Mouse (Mus musculus) kidney, embryonic 15.5 days (tissue): ENCODE results near the gene Ankrd27. TPM values are rescaled to one million over a fixed set of nuclear protein-coding genes. Genes with fewer than 3 reads are reported as not detected.
A peak's percentile ranks its signal among the peaks of the same experiment; 100 is the strongest.
"Not testable (repeated sequence)": the region's sequence is repeated elsewhere in the genome, so short reads cannot be mapped to it uniquely, and the experiment has no call there.

ENCODE experiments used
- ATAC-seq: fragments of 200-750 bp; cut with Nextera tagmentation; replicated peaks from 2 replicates; pipeline ENCODE4 v1.8.0; 2017; ENCODE audit warnings: moderate TSS enrichment; ENCODE audit not compliant: low FRiP score
- H3K27ac ChIP-seq: fragments of 300-500 bp; sonication (generic); 2 replicates; pipeline ENCODE4 v1.5.1; 2015; ENCODE audit warnings: mild to moderate bottlenecking, inconsistent platforms
- H3K27me3 ChIP-seq: fragments of 300-500 bp; sonication (generic); 2 replicates; pipeline ENCODE4 v1.6.1; 2015; ENCODE audit warnings: inconsistent platforms
- H3K36me3 ChIP-seq: fragments of 300-500 bp; sonication (generic); 2 replicates; pipeline ENCODE4 v1.6.1; 2015; ENCODE audit warnings: inconsistent platforms
- H3K4me1 ChIP-seq: fragments of 300-500 bp; sonication (generic); 2 replicates; pipeline ENCODE4 v1.6.1; 2015; ENCODE audit warnings: inconsistent platforms
- H3K4me2 ChIP-seq: fragments of 300-500 bp; sonication (generic); 2 replicates; pipeline ENCODE4 v1.6.1; 2015; ENCODE audit warnings: moderate library complexity, mild to moderate bottlenecking, inconsistent platforms
- H3K4me3 ChIP-seq: fragments of 300-500 bp; sonication (generic); replicated peaks from 2 replicates; pipeline ENCODE4 v1.5.1; 2015; ENCODE audit warnings: mild to moderate bottlenecking, inconsistent platforms
- H3K9ac ChIP-seq: fragments of 300-500 bp; sonication (generic); 2 replicates; pipeline ENCODE4 v1.6.1; 2015; ENCODE audit warnings: mild to moderate bottlenecking, inconsistent platforms
- H3K9me3 ChIP-seq: fragments of 300-500 bp; sonication (generic); replicated peaks from 2 replicates; pipeline ENCODE4 v1.6.1; 2016; ENCODE audit warnings: inconsistent platforms
- WGBS: fragments of 180-500 bp; shearing (Covaris S2); methylation state at CpG from one replicate; pipeline ENCODE4 v1.1.7; 2015; ENCODE audit warnings: mixed read lengths; 5-methylcytosine and 5-hydroxymethylcytosine counted together
- polyA plus RNA-seq: library from polyadenylated mRNA; unstranded; fragments of >200 nt; fragmentation: Nextera tagmentation; extraction: Ambion mirVana; gene quantifications from 2 replicates; pipeline ENCODE4 v1.2.1, GENCODE M21; 2015

Gene Ankrd27
- polyA plus RNA-seq, 1 experiment from 2014 or later: 34.3 TPM

DNA sequence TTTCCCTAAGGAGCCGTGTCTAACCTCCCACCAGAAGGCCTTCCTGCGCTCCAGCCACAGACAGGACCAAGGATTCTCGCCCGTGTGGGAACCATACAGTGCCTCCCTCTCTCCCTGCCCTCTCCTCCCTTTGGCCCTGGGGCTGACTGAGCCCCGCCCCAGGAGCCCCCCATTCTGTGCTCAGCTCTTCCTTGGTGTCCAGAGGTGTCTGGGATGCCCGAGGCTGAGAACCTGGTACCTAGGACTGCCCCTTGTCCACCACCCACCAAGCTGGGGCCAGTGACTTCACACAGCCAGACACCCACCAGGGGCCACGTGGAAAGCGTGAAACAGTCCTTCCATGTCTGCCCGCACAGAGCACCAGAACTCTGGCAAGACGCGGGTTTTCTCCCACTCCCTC lies 23.0 kb upstream of the Ankrd27 start:
- Histone ChIP-seq H3K9me3 (no peaks in the 10 kb centered on the region), H3K36me3 (no peaks in the 10 kb centered on the region), H3K4me3 (no peak overlapping the region), H3K27ac (no peak overlapping the region), H3K4me1 (no peaks in the 10 kb centered on the region), H3K9ac (no peak overlapping the region), H3K27me3 (no peaks in the 10 kb centered on the region), H3K4me2 (no peak overlapping the region)
- 72% methylated on average over 11 of the region's 11 CpGs for WGBS
- ATAC-seq: no peak

DNA sequence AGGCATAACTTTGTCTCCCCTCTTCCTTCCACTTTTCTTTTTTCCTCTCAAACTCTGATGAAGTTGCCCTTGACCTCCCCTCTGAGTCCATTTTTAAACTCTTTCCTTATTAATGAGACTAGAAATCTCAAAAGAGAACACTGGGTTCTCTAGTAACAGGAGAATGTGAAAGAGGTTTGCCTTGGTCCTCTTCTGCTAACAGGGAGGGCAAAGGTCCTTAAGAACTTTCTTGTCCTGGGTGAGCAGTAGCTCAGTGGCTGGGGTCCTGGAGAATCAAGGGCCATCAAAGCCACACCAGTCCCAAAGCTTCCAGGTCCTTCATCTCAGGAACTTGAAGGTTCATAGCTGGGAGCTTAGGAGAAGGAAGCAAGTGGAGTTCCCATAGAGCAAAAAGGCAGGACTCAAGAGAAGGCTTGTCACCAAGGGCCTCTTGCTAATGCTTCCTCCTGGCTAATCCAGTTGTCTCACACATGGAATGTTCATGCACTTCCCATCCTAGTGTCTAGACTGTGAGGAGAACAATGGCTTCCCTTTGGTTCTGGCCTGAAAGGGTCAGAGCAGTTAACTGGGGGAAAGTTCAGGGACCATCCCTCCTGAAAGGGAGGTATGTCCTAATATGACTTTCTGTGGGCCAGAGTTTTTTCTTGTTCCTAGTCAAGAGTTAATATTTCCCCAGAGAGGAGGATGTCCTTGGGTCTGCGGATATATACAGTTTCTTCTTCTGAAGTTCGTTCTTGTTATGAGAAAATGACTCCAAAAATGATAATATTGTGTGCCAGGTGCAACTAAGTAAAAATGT lies 21.8 kb upstream of the Ankrd27 start:
- ATAC-seq: no peak
- Histone ChIP-seq H3K4me1 (no peaks in the 10 kb centered on the region), H3K36me3 (no peaks in the 10 kb centered on the region), H3K27me3 (no peaks in the 10 kb centered on the region), H3K4me3 (no peak overlapping the region), H3K9ac (no peak overlapping the region), H3K4me2 (no peak overlapping the region), H3K9me3 (no peaks in the 10 kb centered on the region), H3K27ac (no peak overlapping the region)
- WGBS: 96% methylated on average over 2 of the region's 2 CpGs

DNA sequence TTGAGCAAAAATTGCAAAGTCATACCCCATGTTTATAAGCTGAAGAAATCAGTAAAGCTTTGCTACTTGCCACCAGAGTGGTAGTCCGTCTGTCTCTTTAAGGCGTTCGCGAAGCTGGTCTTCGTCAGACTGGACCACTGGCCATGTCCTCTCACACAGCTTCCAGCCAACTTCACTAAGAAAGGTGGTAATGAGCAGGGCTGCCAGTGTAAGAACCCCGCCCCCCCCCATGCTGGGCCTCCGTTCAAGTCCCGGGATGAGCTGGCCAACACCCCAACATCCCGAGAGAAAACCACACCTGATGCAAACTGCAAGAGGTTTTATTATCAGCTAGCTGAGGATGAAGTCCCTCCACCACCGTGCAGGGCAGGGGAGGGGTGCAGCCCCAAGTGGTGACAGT lies 21.2 kb upstream of the Ankrd27 start:
- not testable (repeated sequence) for H3K27ac ChIP-seq, H3K4me2 ChIP-seq, H3K4me1 ChIP-seq, H3K9me3 ChIP-seq, H3K36me3 ChIP-seq, H3K9ac ChIP-seq, H3K4me3 ChIP-seq, ATAC-seq, H3K27me3 ChIP-seq
- 84% methylated on average over 10 of the region's 10 CpGs for WGBS

DNA sequence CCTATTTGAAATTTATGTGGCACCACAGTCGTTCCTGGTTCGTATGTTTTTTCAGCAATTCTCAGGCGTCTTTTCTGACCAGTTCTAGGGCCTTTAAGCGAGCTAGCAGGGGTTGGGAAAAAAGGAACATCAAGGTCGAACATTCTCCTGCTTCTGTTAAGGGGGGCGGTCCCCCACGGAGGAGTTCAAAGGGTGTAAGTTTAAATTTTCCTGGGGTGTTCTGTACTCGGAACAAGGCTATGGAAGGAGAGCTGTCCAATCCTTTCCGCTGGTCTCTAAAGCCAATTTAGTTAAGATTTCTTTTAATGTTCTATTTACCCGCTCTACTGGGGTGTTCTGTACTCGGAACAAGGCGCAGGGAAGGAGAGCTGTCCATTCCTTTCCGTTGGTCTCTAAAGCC lies 20.1 kb upstream of the Ankrd27 start:
- not testable (repeated sequence) for H3K4me3 ChIP-seq, H3K27ac ChIP-seq, H3K27me3 ChIP-seq, H3K9me3 ChIP-seq, H3K9ac ChIP-seq, H3K4me1 ChIP-seq, H3K4me2 ChIP-seq, ATAC-seq, H3K36me3 ChIP-seq
- 66% methylated on average over 13 of the region's 13 CpGs for WGBS

DNA sequence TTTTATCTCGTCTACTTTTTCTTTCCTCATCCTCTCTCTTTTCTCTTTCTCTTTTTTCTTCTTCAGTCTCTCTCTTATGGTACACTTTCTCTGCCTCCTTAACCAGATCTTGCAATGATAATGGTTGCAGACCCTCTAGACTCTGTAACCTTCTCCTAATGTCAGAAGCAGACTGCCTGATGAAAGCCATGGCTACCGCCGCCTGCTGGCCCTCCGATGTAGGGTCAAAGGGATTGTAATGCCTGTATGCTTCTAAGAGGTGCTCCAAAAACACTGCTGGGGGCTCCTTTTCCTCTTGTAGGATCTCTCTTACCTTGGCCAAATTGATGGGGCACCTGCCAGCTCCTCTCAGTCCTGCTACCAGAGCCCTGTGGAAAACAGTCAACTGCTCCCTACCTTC lies 16.3 kb upstream of the Ankrd27 start:
- H3K9ac ChIP-seq, H3K36me3 ChIP-seq, ATAC-seq, H3K27me3 ChIP-seq, H3K4me3 ChIP-seq, H3K4me2 ChIP-seq, H3K9me3 ChIP-seq, H3K27ac ChIP-seq, H3K4me1 ChIP-seq: not testable (repeated sequence)
- WGBS: 89% methylated on average over 4 of the region's 4 CpGs

DNA sequence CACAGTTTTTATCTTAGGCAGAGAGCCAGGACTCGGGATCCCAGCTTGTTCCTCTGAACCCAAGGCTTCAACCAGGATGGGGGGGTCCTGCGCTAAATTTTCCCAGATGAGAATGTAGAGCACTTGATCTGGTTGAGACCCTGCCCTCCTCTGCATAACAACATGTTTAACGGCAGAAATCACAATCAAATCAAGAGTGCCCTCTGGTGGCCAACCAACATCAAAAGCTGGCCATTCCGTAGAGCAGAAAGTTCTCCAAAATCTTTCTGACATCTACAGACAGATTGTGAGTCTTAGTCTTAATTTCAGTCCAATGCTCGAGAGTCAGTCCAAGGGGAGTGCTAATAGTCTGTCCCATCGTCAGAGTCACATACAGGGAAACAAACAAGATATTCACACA lies 15.2 kb upstream of the Ankrd27 start:
- 31% methylated on average over 6 of the region's 6 CpGs for WGBS

DNA sequence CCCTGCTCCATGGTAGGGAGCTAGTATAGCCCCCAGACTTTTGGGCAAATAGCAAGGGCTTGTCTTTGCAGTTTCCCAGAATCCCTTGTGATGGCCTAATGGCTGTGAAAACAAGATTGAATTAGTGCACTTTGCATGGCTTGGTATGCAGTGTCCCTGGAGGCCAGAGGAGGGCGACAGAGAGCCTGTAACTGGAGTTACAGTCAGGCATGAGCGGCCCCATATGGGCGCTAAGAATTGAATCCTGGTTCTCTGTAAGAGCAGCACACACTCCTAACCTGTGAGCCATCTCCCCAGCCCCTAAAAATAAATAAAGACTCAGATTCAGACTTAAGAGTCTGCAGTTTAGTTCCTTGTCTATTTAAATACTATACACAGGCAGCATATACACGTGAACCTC lies 6.2 kb upstream of the Ankrd27 start:
- no peak overlapping the region for H3K9ac ChIP-seq
- no peak overlapping the region for H3K4me3 ChIP-seq
- no peak overlapping the region for H3K27ac ChIP-seq
- H3K4me2 ChIP-seq: no peak overlapping the region
- H3K27me3 ChIP-seq: peaks cover 59% of the 10 kb centered on the region
- ATAC-seq: no peak
- H3K36me3 ChIP-seq: no peaks in the 10 kb centered on the region
- H3K9me3 ChIP-seq: no peaks in the 10 kb centered on the region
- H3K4me1 ChIP-seq: peaks cover 10% of the 10 kb centered on the region
- WGBS: 38% methylated on average over 4 of the region's 4 CpGs

More for the DNA sequence above, 15.2 kb upstream of the Ankrd27 start:
- not testable (repeated sequence) for H3K4me2 ChIP-seq, H3K9me3 ChIP-seq, H3K27ac ChIP-seq, H3K4me1 ChIP-seq, H3K4me3 ChIP-seq, H3K27me3 ChIP-seq, ATAC-seq, H3K9ac ChIP-seq, H3K36me3 ChIP-seq

DNA sequence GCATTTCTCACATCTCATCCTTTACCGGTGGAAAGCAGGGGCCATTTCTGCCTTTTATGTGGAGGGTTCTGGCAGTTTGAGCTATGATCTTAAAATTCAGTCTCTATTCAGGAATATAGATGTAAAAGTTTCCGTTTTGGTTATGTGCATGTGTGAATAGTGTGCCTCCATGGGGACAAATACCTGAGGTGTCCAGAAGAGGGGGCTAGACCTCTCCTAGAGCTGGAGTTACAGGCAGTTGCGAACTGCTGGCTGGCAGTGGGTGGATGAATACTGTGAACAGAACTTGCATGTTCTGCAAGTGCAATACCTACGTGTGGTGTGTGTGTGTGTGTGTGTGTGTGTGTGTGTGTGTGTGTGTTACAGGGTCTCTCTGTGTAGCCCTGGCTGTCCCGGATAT lies 3.3 kb upstream of the Ankrd27 start:
- H3K4me3 ChIP-seq: no peak overlapping the region
- peaks cover 52% of the 10 kb centered on the region for H3K27me3 ChIP-seq
- H3K4me2 ChIP-seq: no peak overlapping the region
- no peaks in the 10 kb centered on the region for H3K9me3 ChIP-seq
- H3K4me1 ChIP-seq: peaks cover 26% of the 10 kb centered on the region
- no peak for ATAC-seq
- H3K9ac ChIP-seq: no peak overlapping the region
- H3K36me3 ChIP-seq: no peaks in the 10 kb centered on the region
- H3K27ac ChIP-seq: no peak overlapping the region
- WGBS: 69% methylated on average over 5 of the region's 5 CpGs

DNA sequence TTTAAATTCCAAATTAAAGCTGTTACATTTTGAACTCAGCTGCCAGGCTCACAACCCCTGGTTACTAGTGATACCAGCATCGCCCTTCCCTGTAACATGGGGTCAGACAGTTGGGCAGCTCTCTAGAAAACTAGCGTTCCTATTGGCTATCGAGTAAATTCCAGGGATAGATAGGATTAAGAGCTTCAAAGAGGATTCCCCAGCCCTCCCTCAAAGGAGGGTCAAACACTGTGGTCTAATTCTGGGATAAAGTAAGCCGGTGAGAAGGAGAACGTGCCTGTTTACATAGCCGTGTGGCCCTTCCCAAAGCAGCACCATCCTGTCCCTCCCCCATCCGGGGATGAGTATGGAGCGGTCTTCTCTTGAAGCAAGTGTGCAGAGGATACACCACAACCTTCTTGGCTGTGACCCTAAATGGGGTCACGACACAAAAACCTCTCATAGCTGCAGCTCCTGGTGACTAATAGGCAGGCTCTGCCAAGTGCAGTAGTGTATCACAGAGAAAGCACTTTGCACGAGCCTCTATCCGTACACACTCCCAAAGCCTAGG lies 2.5 kb upstream of the Ankrd27 start:
- Histone ChIP-seq H3K27ac (no peak overlapping the region), H3K36me3 (no peaks in the 10 kb centered on the region), H3K4me1 (peaks cover 27% of the 10 kb centered on the region), H3K4me3 (peak overlapping the region; percentile 92; the same call in 1 of the 2 replicates), H3K4me2 (no peak overlapping the region), H3K9me3 (no peaks in the 10 kb centered on the region), H3K27me3 (peaks cover 47% of the 10 kb centered on the region), H3K9ac (no peak overlapping the region)
- ATAC-seq: no peak
- 23% methylated on average over 11 of the region's 11 CpGs for WGBS

DNA sequence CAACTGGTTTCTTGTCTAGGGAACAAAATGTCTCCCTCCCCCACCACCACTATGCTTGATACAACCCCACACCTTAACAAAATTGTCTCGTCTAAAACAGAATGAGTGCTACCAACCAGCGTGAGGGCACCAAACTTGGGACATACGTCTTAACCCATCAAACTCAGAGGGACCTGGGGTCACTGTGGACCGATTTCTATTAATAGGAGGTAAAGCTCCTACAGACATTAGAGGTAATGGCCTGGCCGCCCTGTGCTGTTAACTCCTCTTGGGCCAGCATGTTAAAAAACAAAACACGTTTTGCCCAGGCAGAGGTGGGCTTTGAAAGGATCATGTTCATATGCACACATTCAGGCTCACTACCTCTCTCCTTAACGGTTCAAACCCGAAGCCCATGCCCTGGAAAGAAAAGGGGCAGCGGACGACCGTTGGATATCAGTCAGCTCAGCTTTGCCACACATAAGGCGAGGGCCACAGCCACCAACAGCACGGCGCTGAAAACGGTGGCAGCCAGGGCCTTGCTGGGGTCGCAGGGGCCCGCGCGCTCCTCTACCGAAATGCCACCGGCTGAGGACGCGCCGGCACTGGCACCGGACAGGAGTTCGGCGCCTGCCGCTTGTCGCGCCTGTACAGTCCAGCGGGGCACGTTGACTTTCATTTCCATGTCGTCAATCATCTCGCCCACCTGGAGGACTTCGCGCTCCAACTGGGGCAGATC lies 1.8 kb upstream of the Ankrd27 start:
- H3K36me3 ChIP-seq: no peaks in the 10 kb centered on the region
- H3K9me3 ChIP-seq: no peaks in the 10 kb centered on the region
- no peak for ATAC-seq
- peak overlapping the region; percentile 92 for H3K4me2 ChIP-seq
- no peak overlapping the region for H3K27ac ChIP-seq
- H3K9ac ChIP-seq: peak overlapping the region; percentile 35; the same call in 1 of the 2 replicates
- H3K4me1 ChIP-seq: peaks cover 27% of the 10 kb centered on the region
- peaks cover 46% of the 10 kb centered on the region for H3K27me3 ChIP-seq
- WGBS: 5% methylated on average over 36 of the region's 36 CpGs
- H3K4me3 ChIP-seq: peak overlapping the region; percentile 92

DNA sequence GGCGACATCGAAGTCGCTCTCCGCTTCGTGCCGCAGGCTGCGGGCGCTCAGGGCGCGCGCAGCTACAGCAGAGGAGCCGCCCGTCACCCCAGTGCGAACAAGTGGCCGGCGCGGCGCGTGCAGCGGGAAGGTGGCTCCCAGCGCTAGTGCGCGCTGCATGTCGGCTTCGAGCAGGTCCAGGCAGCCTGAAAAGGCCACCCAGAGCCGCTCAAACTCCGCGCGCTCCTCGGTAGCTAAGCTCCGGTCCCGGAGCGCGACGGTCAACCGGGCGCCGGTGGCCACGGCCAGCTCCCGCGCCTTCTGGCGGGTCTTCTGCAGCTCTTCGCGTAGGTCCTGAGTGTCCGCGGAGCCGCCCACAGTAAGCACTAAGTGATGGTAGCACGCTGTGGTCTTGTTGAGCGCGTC lies 1.3 kb upstream of the Ankrd27 start:
- Histone ChIP-seq H3K9me3 (no peaks in the 10 kb centered on the region), H3K9ac (peak overlapping the region; percentile 35; the same call in 1 of the 2 replicates), H3K4me2 (peak overlapping the region; percentile 92), H3K27ac (no peak overlapping the region), H3K27me3 (peaks cover 46% of the 10 kb centered on the region), H3K36me3 (no peaks in the 10 kb centered on the region), H3K4me1 (peaks cover 27% of the 10 kb centered on the region), H3K4me3 (peak overlapping the region; percentile 92)
- under 1% methylated on average over 50 of the region's 50 CpGs for WGBS
- ATAC-seq: no peak
